Mouse (Mus musculus): ENCODE measurements around the gene Tesk2.
"Not testable (repeated sequence)": the region's sequence is repeated elsewhere in the genome, so short reads cannot be mapped to it uniquely, and the experiment has no call there.

The Tesk2 gene

GRCm38 (mm10) chr4:116787985-116788760 is 67.4 kb downstream of the Tesk2 start:
- DNase-seq (ENCODE audit: low read depth in 1 of 2, low spot score in 2 of 2) = peak; percentile 20 to 56

DNA sequence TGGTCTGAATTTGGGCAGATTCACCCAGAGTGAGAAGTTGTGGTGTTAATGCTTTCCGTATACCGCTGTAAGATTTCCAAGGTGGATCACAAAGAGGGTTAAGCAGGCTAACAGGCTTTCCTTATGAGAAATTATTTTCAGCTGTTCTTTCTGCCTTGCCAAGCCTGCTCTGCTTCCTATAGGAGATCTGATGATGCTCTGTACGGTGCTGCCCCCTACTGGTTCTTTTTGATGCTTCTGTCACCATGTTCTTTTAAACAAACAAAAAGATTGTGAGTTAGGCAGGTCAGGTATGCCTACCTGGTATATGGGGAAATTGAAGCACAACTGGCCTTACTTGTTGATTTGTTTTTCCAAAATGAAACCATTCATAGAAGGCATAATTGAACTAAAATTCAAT is 68.2 kb downstream of the Tesk2 start:
- DNase-seq (ENCODE audit: low read depth in 1 of 2, low spot score in 2 of 2) = peak; percentile 26 to 59

DNA sequence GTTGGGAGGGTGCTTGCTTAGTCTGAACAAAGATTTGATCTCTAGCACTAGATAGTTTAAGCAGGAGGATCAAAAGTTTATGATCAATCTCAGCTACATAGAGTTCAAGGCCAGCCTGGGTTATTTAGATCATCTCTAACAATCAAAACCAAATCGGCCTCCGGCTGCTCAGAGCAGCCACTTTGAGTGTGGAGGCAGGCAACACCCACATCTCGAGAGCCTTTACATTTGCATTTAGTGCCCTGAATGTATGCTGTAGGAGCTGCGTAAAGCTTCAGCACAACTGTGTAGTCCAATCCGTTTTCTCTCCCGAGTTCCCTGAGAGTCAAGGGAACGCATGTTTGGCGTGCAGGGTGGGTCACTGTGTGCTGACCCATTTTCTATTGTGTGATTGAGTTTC is 71.7 kb downstream of the Tesk2 start:
- DNase-seq (ENCODE audit: low read depth in 1 of 2, low spot score in 2 of 2) = no peak

DNA sequence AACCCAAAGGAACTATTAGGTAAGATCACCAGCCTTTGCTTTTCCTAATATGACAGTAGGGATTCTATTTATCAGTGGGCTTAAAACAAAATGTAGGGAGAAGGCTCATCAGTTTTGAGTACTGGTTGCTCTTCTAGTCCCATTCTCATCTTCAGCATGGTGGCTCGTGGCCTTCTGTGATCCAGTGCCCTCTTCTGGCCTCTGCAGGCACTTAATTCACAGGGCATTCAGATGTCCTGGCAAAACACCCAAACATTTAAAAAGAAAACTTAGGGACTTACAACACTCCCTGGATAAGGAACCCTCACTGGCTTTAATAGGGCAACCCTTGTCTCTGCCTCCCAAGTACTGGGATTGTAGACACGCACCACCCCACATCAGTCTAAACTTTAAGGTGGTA is 73.5 kb downstream of the Tesk2 start:
- no peak for DNase-seq (ENCODE audit: low read depth in 1 of 2, low spot score in 2 of 2)

- DNase-seq (ENCODE audit: low read depth in 1 of 2, low spot score in 2 of 2) = no peak
Measured at GRCm38 (mm10) chr4:116796442-116797110, 75.8 kb downstream of the Tesk2 start.

DNA sequence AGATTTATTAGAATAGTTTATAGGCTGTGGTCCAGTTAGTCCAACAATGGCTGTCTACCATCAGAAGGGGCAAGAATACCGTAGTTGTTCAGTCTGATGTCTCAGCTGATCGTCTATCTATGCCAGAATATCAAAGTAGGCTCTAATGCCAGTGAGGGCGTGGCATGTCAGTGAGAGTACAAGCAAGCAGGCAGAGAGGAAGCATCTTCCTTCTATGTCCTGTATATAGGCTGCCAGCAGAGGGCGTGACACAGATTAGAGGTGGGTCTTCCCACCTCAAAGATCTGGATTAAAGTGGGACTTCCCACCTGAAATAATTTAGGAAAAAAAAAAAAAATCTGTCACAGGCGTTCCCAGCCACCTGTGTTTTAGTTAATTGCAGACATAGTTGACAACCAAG is 79.2 kb downstream of the Tesk2 start:
- DNase-seq (ENCODE audit: low read depth in 1 of 2, low spot score in 2 of 2) = no peak

- peak; percentile 81 to 86 for DNase-seq (ENCODE audit: low read depth in 1 of 2, low spot score in 2 of 2)
Measured at GRCm38 (mm10) chr4:116807197-116808129, 86.7 kb downstream of the Tesk2 start, which contains the start of the genes Toe1 and Mutyh. Gene Toe1 (minus strand): TSS chr4:116807640. Gene Mutyh (plus strand): TSS chr4:116807723.

- no peak for DNase-seq (ENCODE audit: low read depth in 1 of 2, low spot score in 2 of 2)
Measured at GRCm38 (mm10) chr4:116811012-116811411, 90.3 kb downstream of the Tesk2 start.

GRCm38 (mm10) chr4:116815276-116815675 is 94.5 kb downstream of the Tesk2 start:
- no peak for DNase-seq (ENCODE audit: low read depth in 1 of 2, low spot score in 2 of 2)

GRCm38 (mm10) chr4:116817486-116817885 is 96.7 kb downstream of the Tesk2 start:
- no peak for DNase-seq (ENCODE audit: low read depth in 1 of 2, low spot score in 2 of 2)

GRCm38 (mm10) chr4:116819968-116820901 is 99.5 kb downstream of the Tesk2 start:
- DNase-seq (ENCODE audit: low read depth in 1 of 2, low spot score in 2 of 2) = no peak

GRCm38 (mm10) chr4:116820902-116821693 is 100.3 kb downstream of the Tesk2 start:
- peak; percentile 29 to 31 for DNase-seq (ENCODE audit: low read depth in 1 of 2, low spot score in 2 of 2)

DNA sequence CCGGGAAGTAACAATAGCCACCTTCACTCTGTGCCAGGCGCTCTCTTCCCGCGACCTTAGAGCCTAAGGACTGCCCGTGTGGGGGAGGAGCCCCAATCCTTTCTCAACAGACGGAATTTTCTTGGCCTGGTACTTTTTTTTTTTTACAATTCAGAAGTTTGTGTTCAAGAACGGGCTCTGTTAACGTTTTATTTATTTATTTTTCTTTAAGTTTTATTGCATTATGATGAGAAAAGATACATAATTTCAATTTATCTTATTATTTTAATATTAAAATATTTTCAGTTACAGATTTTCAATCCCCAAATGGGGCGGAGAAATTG is 100.9 kb downstream of the Tesk2 start, which contains the start of gene Hpdl:
Gene Hpdl, minus strand, starts transcription at position 14 of the 323 bp plus-strand sequence.
- DNase-seq (ENCODE audit: low read depth in 1 of 2, low spot score in 2 of 2) = no peak

GRCm38 (mm10) chr4:116824541-116825004 is 103.8 kb downstream of the Tesk2 start:
- DNase-seq (ENCODE audit: low read depth in 1 of 2, low spot score in 2 of 2) = no peak

DNA sequence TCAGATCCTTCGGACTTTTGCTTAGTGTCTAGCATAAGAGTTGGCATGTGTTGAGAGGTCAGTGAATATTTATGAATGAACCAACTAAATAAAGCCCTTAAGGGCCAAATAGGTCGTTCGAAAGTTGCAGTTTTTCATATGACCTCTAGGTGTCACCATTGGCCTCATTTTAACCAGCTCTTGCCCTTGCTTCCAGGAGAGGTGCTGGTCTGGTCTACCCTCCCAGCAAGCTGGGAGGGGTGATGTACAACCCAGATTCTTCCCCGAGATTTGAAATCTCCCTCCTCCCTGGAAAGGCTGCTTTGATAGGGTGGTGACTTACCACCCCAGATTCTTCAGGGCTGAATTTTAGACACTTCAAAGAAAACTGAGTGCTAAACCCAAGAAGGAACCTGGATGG is 107.1 kb downstream of the Tesk2 start:
- DNase-seq (ENCODE audit: low read depth in 1 of 2, low spot score in 2 of 2) = no peak

DNA sequence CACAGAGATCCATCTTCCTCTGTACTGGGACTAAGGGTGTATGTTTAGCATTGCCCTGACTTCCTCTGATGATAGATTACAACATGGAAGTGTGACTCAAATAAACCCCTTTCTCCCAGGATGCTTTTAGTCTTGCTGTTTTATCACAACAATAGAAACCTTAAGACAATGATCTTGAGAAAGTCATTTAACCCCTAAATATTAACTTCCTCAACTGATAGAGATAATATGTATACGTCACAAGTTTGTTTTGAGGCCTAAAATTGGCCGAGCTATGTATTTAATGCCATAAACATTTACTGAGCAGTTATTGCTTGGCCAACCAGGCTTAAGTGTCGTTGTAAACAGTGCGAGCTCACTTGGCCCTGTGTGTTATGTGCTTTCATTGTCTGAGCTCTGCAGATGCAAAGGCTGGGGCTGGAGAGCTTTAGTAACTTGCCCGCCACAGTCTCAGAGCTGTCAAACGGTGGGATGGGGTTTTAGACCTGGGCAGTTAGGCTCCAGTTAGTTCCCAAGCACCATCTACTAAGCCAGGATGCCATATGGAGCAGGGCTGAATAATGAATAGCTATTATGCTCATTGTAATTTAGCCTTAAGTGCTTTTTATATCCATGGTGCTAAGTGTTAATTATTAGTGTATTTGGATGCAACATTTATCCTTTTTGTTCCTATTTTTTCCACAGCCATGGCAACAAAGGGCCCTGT is 108.8 kb downstream of the Tesk2 start:
- no peak for DNase-seq (ENCODE audit: low read depth in 1 of 2, low spot score in 2 of 2)

DNA sequence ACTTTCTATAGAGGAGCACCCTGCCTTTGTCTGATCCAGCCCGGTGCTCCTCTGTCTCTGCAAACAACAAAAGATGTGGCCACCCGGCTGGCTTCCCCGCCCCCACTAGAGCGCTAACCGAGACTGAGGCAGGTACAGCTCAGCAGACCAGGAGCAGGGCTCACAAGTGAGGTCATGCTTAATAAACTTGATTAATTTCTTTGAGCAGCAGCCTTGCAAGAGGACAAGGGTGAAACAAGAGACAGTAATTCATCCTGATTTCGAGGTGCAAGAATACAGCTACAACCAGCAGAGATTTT is 109.3 kb downstream of the Tesk2 start:
- no peak for DNase-seq (ENCODE audit: low read depth in 1 of 2, low spot score in 2 of 2)

DNA sequence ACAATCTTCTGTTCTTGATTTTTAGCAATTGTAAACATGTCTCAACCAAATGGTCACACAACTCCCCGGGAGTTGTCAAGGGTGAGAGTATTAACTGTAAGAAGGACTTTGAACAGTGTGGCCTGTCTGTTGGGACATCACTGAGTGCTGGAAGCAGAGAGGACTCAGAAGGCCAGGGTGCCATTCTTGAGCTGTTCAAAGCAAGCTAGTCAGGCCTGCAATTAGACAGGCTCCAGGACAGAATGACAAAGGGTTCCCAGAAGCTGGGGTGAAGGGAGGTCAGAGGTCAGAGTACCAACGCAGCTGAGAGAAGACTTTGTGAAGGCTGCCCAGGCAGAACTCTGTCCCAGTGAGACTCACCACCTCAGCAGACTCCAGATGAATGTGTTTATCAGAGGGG is 118.3 kb downstream of the Tesk2 start:
- DNase-seq (ENCODE audit: low read depth in 1 of 2, low spot score in 2 of 2) = no peak

DNA sequence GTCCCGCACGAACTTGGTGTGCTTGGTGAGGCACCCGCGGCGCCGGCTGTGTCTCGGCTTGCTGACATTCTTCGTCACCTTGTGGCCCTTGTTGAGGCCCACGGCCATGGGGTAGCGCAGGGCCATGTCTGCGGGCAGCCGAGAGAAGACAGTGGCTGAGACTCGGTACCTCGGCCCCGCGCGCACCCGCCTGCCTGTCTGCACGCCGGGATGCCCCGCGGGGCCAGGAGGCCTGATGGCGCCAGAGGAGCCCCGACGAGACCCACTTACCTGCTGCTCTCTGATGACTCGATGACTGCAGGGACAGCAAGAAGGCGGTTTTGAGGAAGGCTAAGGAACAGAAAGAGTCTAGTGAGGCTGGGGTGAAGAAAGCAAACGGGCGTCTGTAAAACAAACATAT is 119.3 kb downstream of the Tesk2 start:
- not testable (repeated sequence) for DNase-seq (ENCODE audit: low read depth in 1 of 2, low spot score in 2 of 2)

Measured in monocyte, adult 2 months (primary cell).